Mouse (Mus musculus) lung, postnatal 0 days (tissue): Measurements from ENCODE around the gene Slc30a7. TPM values are rescaled to one million over a fixed set of nuclear protein-coding genes. Genes with fewer than 3 reads are reported as not detected.
A peak's percentile ranks its signal among the peaks of the same experiment; 100 is the strongest.

Experiments used
- ATAC-seq: fragments of 200-750 bp; cut with Nextera tagmentation; 2 replicates; pipeline ENCODE4 v1.8.0; 2017; ENCODE audit warnings: moderate library complexity
- DNase-seq: peaks from one replicate; pipeline ENCODE4 v3.0.0-alpha.2; 2016; ENCODE audit warnings: low spot score
- H3K27ac ChIP-seq: fragments of 300-500 bp; sonication (generic); 2 replicates; pipeline ENCODE4 v1.5.1; 2014; ENCODE audit warnings: antibody characterized with exemption, mild to moderate bottlenecking, low read length, mixed read lengths
- H3K27me3 ChIP-seq: fragments of 300-500 bp; sonication (generic); replicated peaks from 2 replicates; pipeline ENCODE4 v1.6.1; 2014; ENCODE audit warnings: low read length, mixed read lengths; ENCODE audit not compliant: insufficient read depth
- H3K36me3 ChIP-seq: fragments of 300-500 bp; sonication (generic); 2 replicates; pipeline ENCODE4 v1.6.1; 2014; ENCODE audit warnings: low read length, mixed read lengths; ENCODE audit not compliant: insufficient read depth
- H3K4me1 ChIP-seq: fragments of 300-500 bp; sonication (generic); 2 replicates; pipeline ENCODE4 v1.6.1; 2014; ENCODE audit warnings: antibody characterized with exemption, low read depth, low read length, mixed read lengths; ENCODE audit not compliant: insufficient read depth
- H3K4me2 ChIP-seq: fragments of 300-500 bp; sonication (generic); replicated peaks from 2 replicates; pipeline ENCODE4 v1.6.1; 2014; ENCODE audit warnings: low read depth, mild to moderate bottlenecking, low read length, moderate library complexity, mixed read lengths
- H3K4me3 ChIP-seq: fragments of 300-500 bp; sonication (generic); 2 replicates; pipeline ENCODE4 v1.5.1; 2014; ENCODE audit warnings: low read depth, low read length
- H3K9ac ChIP-seq: fragments of 300-500 bp; sonication (generic); replicated peaks from 2 replicates; pipeline ENCODE4 v1.6.1; 2014; ENCODE audit warnings: low read depth, mild to moderate bottlenecking
- H3K9me3 ChIP-seq: fragments of 300-500 bp; sonication (generic); 2 replicates; pipeline ENCODE4 v1.6.1; 2016; ENCODE audit warnings: low read length, mixed read lengths
- CTCF ChIP-seq: IDR thresholded peaks from 2 replicates; pipeline ENCODE4 v1.5.1; 2016; ENCODE audit warnings: antibody characterized with exemption, mild to moderate bottlenecking
- EP300 ChIP-seq: IDR thresholded peaks from 2 replicates; pipeline ENCODE4 v1.6.1; 2016; ENCODE audit warnings: antibody characterized with exemption, mild to moderate bottlenecking, control low read depth
- WGBS: fragments of 180-500 bp; shearing (Covaris S2); extraction: QIAGEN DNeasy Blood & Tissue Kit; methylation state at CpG from one replicate; pipeline ENCODE4 v1.1.7; 2014; 5-methylcytosine and 5-hydroxymethylcytosine counted together
- polyA plus RNA-seq: library from polyadenylated mRNA; unstranded; fragments of >200 nt; fragmentation: Nextera tagmentation; extraction: Ambion mirVana; gene quantifications from 2 replicates; pipeline ENCODE4 v1.2.1, GENCODE M21; 2015

The Slc30a7 gene
- polyA plus RNA-seq, 1 experiment from 2014 or later: 29.0 TPM

DNA sequence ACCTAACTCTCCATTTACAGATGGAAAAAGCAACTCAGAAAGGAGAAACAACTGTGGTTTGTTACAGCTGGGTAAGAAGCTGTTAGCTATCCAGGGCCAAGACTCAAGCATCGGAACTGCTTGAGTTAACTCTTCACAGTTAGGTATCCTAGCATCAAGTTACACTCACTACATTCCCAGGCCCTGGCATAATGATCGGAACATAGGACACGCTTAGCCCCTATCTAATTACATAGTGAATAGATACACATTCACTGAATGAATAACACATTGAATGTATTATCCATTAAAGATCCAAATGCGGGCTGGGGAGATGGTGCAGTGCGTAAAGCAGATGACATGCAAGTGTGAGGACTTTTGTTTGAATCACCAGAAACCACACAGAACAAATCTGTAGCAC is 43.1 kb downstream of the Slc30a7 start:
- TF ChIP-seq EP300 (no peak), CTCF (no peak)
- H3K9me3 ChIP-seq: no peaks in the 10 kb centered on the region
- no peaks in the 10 kb centered on the region for H3K4me1 ChIP-seq
- no peak overlapping the region for H3K9ac ChIP-seq
- no peak overlapping the region for H3K4me3 ChIP-seq
- no peak overlapping the region for H3K27ac ChIP-seq
- DNase-seq (no peak), ATAC-seq (no peak)
- WGBS: 72% methylated on average over 5 of the region's 5 CpGs
- no peak overlapping the region for H3K4me2 ChIP-seq
- H3K27me3 ChIP-seq: no peaks in the 10 kb centered on the region
- peaks cover 3% of the 10 kb centered on the region; the same call in 1 of the 2 replicates for H3K36me3 ChIP-seq

- DNase-seq: peak; percentile 40
- Histone ChIP-seq H3K27me3 (no peaks in the 10 kb centered on the region), H3K9me3 (no peaks in the 10 kb centered on the region), H3K4me1 (no peaks in the 10 kb centered on the region), H3K27ac (no peak overlapping the region), H3K4me3 (no peak overlapping the region), H3K4me2 (no peak overlapping the region), H3K9ac (no peak overlapping the region), H3K36me3 (peaks cover 8% of the 10 kb centered on the region; the same call in 1 of the 2 replicates)
- ATAC-seq: peak; percentile 52
- 97% methylated on average over 1 of the region's 1 CpGs for WGBS
- TF ChIP-seq CTCF (no peak), EP300 (no peak)
These were observed 43.6 kb downstream of the Slc30a7 start for GRCm38 (mm10) chr3:115963597-115963996.

DNA sequence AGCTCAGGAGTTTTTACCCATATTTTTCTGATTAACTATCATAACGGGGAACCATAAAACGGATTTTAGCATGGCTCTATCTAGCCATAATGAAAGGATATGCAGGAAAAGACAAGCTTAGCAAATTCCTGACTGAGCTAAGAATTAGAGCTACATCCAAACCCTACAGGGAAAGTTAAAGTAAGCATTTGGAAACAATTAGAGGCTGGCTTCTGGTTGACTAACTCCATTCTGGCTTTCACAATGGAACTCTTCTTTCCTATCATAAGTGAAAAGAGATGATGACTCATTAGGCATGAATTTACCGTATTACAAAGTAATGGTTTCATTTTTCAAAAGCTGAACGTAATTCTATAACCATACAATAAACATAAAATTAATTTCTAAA is 45.2 kb downstream of the Slc30a7 start:
- WGBS: 79% methylated on average over 4 of the region's 4 CpGs
- Histone ChIP-seq H3K9me3 (no peaks in the 10 kb centered on the region), H3K27me3 (no peaks in the 10 kb centered on the region), H3K9ac (no peak overlapping the region), H3K4me2 (no peak overlapping the region), H3K4me3 (no peak overlapping the region), H3K27ac (no peak overlapping the region), H3K36me3 (peaks cover 13% of the 10 kb centered on the region; the same call in 1 of the 2 replicates), H3K4me1 (no peaks in the 10 kb centered on the region)
- ATAC-seq: no peak
- no peak for TF ChIP-seq CTCF
- DNase-seq: peak; percentile 66

GRCm38 (mm10) chr3:115961311-115962027 is 45.7 kb downstream of the Slc30a7 start:
- no peak overlapping the region for H3K27ac ChIP-seq
- H3K9me3 ChIP-seq: no peaks in the 10 kb centered on the region
- ATAC-seq (no peak), DNase-seq (no peak)
- H3K9ac ChIP-seq: no peak overlapping the region
- H3K4me2 ChIP-seq: no peak overlapping the region
- WGBS: 87% methylated on average over 11 of the region's 11 CpGs
- no peaks in the 10 kb centered on the region for H3K27me3 ChIP-seq
- H3K36me3 ChIP-seq: peaks cover 13% of the 10 kb centered on the region; the same call in 1 of the 2 replicates
- TF ChIP-seq CTCF (no peak), EP300 (no peak)
- no peaks in the 10 kb centered on the region for H3K4me1 ChIP-seq
- no peak overlapping the region for H3K4me3 ChIP-seq

- Histone ChIP-seq H3K4me2 (no peak overlapping the region), H3K4me1 (no peaks in the 10 kb centered on the region), H3K27ac (no peak overlapping the region), H3K9ac (no peak overlapping the region), H3K4me3 (no peak overlapping the region), H3K36me3 (peaks cover 30% of the 10 kb centered on the region; the same call in 1 of the 2 replicates), H3K9me3 (no peaks in the 10 kb centered on the region), H3K27me3 (no peaks in the 10 kb centered on the region)
- ATAC-seq: no peak
- no peak for DNase-seq
- TF ChIP-seq CTCF (no peak), EP300 (no peak)
- 96% methylated on average over 7 of the region's 7 CpGs for WGBS
These were observed 50.0 kb downstream of the Slc30a7 start for GRCm38 (mm10) chr3:115957223-115957622.

DNA sequence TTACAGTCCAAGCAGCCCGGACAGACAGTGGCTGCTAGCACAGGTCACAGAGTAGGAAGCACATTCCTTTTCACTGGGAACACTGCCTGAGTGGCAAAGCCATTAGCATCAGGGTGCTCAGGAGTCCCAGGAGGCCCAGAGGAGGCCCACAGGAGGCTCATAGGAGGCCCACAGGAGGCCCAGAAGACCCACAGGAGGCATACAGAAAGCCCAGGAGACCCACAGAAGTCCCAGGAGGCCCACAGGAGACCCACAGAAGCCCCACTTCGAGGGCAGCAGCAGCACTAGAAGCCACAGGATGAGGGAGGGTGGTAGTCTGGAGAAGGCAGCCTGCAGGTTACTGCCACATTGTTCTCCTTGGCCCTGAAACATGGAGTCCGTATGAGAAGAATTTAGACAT is 54.1 kb downstream of the Slc30a7 start:
- ATAC-seq (no peak), DNase-seq (no peak)
- Histone ChIP-seq H3K27ac (no peak overlapping the region), H3K36me3 (peaks cover 23% of the 10 kb centered on the region; the same call in 1 of the 2 replicates), H3K4me1 (no peaks in the 10 kb centered on the region), H3K27me3 (no peaks in the 10 kb centered on the region), H3K9ac (no peak overlapping the region), H3K9me3 (no peaks in the 10 kb centered on the region), H3K4me2 (no peak overlapping the region), H3K4me3 (no peak overlapping the region)
- WGBS: 78% methylated on average over 3 of the region's 3 CpGs
- no peak for TF ChIP-seq EP300
- no peak for TF ChIP-seq CTCF
